Mouse (Mus musculus): ENCODE data around the gene Rusc1. TPM values are rescaled to one million over a fixed set of nuclear protein-coding genes. Genes with fewer than 3 reads are reported as not detected.
"Not testable (repeated sequence)": the region's sequence is repeated elsewhere in the genome, so short reads cannot be mapped to it uniquely, and the experiment has no call there.

Gene Rusc1
- total RNA-seq, 1 experiment from 2014 or later: 30.2 TPM

DNA sequence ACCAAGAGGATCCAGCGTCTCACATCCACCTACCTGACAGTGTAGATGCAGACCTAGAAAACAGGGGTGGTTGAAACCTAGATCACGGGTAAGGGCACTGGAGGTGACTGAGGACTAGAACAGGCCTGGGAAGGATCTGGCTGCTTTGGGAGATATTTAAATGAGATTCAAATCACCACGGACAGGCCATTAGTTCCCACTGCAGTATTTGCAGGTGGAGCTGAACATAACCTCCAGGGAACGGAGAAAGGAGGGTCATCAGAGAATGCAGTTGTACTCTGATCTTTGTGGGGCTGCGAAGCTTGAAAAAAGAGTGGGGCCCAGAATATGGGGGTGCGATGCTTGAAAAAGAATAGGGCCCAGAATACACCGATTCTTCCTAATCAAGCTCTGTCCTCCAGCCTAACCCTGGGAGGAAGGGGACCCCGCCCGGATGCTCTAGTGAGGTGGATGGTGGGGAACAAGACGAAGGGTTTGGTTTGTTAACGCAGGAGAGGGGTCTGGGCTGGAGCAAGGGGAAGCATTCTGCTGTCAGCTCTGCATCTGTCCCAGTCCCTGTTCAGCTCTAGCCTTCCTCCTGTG lies 511 bp downstream of the Rusc1 start:
- DNase-seq: no peak

DNA sequence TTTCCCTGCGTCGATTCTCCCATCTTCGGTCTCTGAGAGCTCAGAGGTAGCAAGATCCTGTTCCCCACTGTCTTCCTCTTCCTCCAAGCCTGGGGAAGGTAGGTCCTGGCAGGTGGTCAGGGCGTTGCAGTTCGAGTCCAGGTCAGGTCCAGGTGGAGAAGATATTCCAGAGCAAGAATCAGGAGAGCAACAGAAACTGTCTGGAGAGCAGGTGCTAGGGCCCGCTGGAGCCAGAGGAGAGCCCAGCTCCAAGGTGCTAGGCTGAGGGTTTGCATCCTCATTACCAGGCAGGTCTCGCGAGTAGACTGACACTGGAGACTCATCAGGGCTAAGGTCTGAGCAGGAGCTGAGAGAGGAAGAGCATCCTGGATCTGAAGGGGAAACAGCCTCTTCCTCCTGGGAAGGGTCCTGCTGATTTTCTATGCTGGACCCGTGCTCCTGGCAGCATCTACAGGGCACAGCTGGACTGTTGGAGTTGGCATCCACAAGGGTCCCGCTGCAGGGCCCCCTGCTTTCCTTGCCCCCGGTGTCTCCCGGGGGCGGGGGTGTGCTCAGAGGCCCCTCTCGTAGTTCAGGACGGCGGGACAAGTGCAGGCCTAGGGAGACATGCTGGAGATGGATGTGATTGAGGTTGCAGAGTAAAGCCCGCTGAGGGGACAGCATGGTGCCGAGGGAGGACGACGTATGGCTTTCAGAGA lies 1.2 kb downstream of the Rusc1 start:
- no peak for DNase-seq

DNA sequence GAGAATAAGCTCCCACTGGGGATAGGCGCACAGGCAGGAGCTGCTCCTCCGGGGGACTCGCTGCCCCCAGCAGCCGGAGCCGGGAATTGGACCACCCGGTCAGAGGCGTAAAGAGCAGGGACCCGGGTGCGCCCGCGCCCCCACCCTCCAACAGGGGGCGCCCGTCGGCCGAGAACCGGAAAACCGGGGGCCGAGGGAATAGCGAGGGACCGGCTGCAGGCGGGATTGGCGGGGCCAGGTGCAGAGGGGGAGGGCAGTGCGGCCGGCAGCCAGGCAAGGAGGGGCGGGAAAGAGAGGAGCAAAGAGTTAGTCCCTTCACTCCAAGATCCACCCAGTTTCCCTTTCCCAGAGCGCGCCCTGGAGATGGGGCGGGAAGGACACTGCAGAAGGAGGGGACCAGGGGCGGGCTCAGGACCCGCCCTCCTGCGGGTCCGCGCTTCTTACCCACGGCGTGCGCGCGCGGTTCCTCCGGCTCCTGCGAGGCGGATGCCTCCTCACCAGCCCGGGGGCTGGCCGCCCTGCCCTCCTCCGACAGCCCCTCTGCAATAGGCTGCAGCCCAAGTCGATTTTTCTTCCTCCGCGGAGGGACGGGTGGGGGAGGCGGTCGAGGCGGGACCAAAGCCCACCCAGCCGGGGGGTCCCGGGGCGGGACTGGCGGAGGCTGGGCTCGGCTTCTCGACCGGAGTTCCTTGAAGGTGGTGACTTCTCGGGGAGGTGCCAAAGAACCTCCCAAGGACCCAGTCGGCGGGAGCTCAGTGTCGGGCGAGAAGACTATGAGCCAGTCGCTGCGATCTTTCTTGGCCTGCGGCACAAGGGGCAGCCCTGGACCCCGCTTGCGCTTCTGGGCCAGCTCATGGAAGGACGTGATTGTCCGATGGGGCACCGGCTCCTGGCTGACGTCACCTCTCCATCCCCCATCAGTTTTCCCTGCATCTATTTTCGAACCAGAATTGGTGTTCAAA lies 2.1 kb downstream of the Rusc1 start:
- DNase-seq: peak; percentile 89

DNA sequence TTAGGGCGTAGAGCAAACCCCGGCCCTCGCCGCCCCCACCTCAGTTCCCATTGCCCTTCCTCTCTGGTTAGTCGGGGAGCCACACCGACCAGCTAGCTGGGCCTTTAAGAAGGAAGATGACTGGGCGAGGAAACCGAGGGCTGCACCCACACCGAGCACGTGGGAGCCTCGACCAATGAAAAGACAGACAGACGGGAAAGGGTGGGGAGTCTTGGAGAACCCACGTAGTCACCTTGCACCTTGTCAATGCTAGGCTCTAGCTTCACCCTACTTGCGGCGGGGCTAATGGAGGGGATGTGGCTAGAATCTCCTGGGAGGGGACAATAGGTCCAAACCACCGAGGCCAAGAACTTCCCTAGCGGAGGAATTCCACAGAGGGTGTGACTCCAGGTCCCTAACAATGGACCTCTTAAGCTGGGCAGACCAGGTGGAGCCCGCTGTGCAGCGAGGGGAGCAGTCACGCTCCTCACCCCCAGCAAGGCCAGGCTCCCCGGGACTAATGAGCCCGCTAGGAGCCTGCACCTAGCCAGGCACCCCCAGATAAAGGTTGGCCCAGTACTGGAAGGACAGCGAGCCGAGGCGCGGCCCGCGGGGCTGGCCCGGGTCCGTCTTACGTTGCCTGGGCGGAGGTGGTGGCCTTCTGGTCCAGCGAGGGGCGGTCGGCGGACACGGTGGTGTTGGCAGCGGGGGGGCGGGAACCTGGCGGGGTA lies 3.1 kb downstream of the Rusc1 start:
- DNase-seq: peak; percentile 81

DNA sequence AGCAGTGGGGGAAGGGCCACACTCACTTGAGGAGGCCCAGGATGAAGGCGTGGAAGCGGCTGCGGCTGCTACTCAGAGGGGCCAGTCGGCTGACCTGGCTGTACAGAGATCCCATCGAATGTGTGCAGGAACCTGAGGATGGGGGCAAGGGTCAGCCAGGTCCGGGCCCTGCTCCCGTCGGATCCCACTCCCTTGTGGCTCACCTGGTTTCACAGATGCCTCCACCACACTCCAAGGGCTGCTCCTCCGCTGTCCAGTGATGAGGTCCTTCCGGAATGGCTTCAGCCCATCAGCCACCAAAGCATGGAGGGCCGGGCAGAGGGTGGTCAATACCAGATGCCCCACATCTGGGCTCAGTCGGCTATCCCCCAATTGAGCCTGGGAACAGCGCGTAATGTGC lies 4.1 kb downstream of the Rusc1 start:
- DNase-seq: no peak

DNA sequence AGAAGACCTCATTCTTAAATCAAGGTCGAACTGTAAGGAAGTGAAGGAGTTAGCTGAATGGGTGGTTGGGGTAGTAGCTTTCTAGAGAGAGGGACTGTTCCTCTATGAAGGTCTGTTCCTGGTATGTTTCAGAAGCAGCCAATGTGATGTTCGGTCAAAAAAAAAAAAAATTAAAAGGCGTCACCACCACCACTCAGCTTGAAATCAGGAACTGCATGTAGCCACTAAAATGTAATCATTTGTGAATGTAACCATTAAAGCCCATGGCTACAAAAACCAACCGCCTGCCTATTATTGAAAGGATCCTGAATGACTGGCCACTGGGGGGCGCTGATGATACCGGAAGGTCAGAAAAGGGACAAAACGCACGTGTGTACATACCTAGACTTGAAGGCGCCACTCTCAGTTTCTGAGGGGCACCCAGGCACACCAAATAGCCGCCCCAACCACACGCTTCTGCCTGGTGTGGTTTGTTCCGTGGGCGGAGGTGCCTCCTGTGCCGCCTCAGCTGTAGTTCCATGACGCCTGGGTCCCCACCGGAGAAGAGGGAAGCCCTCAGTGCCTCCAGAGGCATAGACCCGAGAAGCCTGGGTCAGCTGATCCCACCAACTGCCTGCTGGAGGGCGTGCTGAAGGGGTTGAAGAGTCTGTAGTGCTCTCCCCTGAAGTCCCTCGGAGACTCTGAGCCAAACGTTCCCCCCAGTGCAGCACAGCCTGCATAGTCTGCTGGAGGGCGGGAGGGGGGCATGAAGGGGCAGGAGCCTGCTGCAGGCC lies 5.6 kb downstream of the Rusc1 start:
- peak; percentile 82 for DNase-seq

DNA sequence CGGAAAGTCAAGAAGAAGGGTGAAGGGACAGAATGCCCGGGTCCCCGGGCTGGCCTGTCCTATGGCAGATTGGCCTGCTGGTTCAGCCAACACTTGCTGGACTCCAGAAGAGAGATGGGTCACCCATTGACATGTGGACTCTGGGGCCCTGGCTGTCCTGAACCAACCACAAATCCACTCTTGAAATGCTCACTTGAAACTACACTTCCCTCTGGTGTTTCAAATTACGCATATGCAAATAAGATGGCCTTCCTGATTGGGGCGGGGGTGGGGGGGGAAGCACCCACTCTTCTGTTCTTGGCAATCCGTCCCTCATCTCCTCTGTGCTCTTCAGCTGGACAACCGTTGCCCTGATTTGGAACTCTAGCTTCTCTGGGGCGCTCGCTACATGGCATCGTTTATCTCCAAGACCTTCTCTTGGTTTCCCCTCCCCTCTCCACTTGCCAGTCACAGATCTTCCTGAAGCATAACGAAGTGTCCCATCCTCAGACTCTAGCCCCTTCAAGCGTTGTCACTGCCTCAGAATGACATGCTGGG lies 8.4 kb downstream of the Rusc1 start:
- no peak for DNase-seq

DNA sequence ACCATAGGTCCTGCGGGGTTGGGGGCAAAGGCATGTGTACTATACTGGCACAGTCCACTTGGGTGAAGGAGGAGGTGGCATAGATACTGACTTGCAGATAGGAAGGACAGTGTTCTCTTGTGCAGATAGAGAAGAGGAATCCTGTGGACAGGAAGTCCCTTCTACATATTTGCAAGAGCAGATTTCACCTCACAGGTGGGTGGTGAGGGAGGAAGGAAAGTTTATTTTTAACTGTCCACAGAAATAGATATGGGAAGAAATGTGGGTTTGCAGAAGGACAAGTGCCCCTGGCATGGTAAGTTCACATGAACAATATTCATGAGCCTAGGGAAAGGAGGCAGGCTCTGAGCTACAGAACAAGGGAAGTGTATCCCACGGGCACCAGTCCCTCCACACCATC lies 9.0 kb downstream of the Rusc1 start:
- no peak for DNase-seq

DNA sequence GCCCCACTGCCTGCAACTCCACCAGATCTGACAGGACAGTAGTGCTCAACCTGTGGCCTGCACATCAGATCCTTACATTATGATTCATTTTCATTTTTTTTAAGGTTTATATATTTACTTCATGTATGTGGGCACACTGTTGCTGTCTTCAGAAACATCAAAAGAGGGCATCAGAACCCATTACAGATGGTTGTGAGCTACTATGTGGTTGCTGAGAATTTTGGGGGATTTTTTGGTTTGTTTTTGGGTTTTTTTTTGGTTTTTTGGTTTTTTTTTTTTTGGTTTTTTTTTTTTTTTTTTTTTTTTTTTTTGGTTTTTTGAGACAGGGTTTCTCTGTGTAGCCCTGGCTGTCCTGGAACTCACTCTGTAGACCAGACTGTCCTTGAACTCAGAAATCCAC lies 10.8 kb downstream of the Rusc1 start:
- not testable (repeated sequence) for DNase-seq

DNA sequence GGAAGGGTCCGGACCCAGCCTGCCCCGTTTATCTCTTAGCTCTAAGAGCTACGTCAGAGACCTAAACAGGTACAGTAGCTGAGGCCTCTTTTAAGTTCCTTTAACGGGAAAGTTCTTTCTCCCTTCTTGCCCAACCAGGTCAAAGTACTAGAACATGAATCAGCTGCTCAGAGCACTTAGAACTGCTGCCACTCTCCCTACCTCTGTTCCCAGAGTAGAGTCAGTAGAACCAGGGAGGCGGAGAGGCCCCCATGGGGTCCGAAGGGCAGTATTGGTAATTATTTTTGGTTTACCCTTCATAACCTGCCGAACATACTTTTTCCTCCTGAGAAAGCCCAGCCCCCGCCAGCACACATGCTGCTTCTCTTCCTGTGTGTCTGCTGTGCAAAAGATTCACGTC lies 15.7 kb downstream of the Rusc1 start:
- DNase-seq: no peak

DNA sequence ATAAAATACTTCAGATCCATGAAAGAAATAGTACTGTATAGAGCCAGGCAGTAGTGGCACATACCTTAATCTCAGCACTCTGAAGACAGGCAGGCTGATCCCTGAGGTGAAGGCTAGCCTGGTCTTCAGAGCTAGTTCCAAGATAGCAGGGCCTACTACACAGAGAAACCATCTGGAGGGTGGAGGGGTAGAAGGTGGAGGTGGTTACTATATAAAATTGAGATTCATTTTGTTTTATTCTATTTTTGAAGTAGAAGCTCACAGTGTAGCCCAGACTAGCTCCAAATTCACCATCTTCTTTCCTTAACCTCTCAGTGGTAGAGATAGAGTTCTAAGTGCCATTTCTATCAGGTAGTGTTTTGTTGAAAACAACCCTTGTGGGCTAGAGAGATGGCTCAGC lies 25.8 kb downstream of the Rusc1 start:
- no peak for DNase-seq

DNA sequence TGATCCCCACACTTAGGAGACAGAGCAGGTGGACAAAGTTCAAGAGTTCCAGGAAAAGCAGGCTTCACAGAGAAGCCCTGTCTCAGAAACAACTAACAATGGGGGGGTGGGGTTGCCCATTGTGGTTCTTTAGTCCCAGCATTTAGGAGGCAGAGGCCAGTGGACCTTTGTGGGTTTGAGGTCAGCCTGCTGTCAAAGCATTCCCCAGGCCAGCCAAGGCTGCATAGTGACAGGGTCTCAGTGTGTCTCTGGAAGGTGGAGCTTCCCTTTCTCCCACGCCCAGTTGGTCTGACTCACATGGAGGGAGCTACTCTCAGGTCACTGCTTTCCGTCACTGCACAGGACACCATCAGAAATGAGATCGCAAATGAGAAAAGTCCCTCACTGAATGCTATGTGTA lies 31.4 kb downstream of the Rusc1 start:
- DNase-seq: no peak

DNA sequence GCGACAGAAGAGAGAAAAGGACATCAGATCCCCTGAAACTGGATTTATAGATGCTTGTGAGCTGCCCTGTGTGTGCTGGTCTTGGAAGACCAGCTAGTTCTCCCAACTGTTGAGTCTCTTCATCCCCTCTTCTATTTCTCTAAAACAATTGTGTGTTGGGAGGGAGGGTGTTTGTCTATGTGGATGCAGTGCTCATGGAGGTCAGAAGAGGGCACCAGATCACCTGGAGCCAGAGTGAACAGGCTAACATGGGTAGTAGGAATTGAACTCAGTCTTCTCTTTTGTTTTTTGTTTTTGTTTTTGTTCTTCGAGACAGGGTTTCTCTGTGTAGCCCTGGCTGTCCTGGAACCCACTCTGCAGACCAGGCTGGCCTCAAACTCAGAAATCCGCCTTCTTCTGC lies 34.3 kb downstream of the Rusc1 start:
- peak; percentile 10 for DNase-seq

DNA sequence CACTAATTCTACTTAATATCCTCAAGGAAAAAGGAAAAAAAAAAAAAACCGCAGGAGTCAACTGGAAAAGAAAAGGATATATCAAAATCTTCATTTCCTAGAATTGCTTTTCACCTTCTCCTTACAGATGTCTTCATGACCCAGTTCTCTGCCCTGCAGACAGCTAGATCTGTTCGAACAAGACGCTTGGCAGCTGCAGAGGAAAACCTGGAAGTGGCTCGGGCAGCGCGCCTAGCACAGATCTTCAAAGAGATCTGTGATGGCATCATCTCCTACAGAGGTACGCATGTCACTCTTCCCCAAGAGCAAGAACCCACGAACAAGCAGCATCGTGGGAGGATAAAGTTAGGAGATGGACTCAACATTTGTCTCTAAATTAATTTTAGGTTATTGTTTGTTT lies 34.8 kb downstream of the Rusc1 start:
- no peak for DNase-seq

DNA sequence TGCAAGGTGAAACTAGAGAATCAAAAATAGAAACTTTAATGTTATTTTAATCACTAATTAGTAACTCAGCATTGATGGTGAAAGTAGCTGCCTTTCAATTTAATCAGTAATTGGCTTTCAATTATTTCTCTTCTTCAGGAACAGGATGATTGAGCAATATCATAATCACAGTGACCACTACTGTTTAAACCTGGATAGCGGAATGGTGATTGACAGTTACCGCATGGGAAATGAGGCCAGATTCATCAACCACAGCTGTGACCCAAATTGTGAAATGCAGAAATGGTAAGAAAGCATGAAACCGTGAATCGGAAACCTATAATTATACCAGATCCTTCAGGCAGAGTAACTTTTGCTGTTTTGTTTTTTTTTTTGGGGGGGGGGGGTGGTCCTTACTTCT lies 49.8 kb downstream of the Rusc1 start:
- no peak for DNase-seq

Other genes with a start within 250 kb of the Rusc1 start
- 22.9 and 24.5 TPM in 2 replicates for gene Msto1, start 179.3 kb downstream of the Rusc1 start, total RNA-seq (2021)
- gene Ash1l, start 142.7 kb downstream of the Rusc1 start, total RNA-seq (2021): 59.8 and 60.5 TPM in 2 replicates
- 119 and 141 TPM in 2 replicates for gene Dap3, start 142.1 kb downstream of the Rusc1 start, total RNA-seq (2021)
- gene Gm43738, start 7.8 kb upstream of the Rusc1 start, total RNA-seq (2021): 0.39 TPM in 1 of 2 replicates, not detected in the other
- gene Fdps, start 8.6 kb upstream of the Rusc1 start, total RNA-seq (2021): 830 and 852 TPM in 2 replicates
- gene Pklr, start 42.8 kb upstream of the Rusc1 start, total RNA-seq (2021): 1.6 TPM in 1 of 2 replicates, not detected in the other
- 9.3 and 17.7 TPM in 2 replicates for gene Hcn3, start 66.9 kb upstream of the Rusc1 start, total RNA-seq (2021)
- 98.4 and 103 TPM in 2 replicates for gene Clk2, start 71.5 kb upstream of the Rusc1 start, total RNA-seq (2021)
- 98.4 and 112 TPM in 2 replicates for gene Scamp3, start 84.2 kb upstream of the Rusc1 start, total RNA-seq (2021)
- gene Fam189b, start 89.8 kb upstream of the Rusc1 start, total RNA-seq (2021): 17.1 and 23.7 TPM in 2 replicates
- 72.4 and 79.0 TPM in 2 replicates for gene Gba, start 109.6 kb upstream of the Rusc1 start, total RNA-seq (2021)
- gene Thbs3, start 121.9 kb upstream of the Rusc1 start, total RNA-seq (2021): 6.1 and 8.7 TPM in 2 replicates
- 143 and 154 TPM in 2 replicates for gene Mtx1, start 133.8 kb upstream of the Rusc1 start, total RNA-seq (2021)
- gene Muc1, start 135.7 kb upstream of the Rusc1 start, total RNA-seq (2021): not detected in 2 replicates
- gene Krtcap2, start 152.7 kb upstream of the Rusc1 start, total RNA-seq (2021): 126 and 127 TPM in 2 replicates
- 2.6 and 3.2 TPM in 2 replicates for gene Trim46, start 153.0 kb upstream of the Rusc1 start, total RNA-seq (2021)
- gene Dpm3, start 166.0 kb upstream of the Rusc1 start, total RNA-seq (2021): 106 and 137 TPM in 2 replicates
- 44.7 and 51.4 TPM in 2 replicates for gene Slc50a1, start 177.3 kb upstream of the Rusc1 start, total RNA-seq (2021)
- gene Efna1, start 187.8 kb upstream of the Rusc1 start, total RNA-seq (2021): 11.6 and 17.2 TPM in 2 replicates
- 0.27 TPM in 1 of 2 replicates, not detected in the other for gene Efna3, start 229.7 kb upstream of the Rusc1 start, total RNA-seq (2021)
- gene Efna4, start 244.7 kb upstream of the Rusc1 start, total RNA-seq (2021): 1.7 TPM in 1 of 2 replicates, not detected in the other